Mouse (Mus musculus) brain, embryonic 14.5 days (tissue): ENCODE data around the gene Sbpl.

Source experiments
- CTCF ChIP-seq: fragments of 200-500 bp; IDR thresholded peaks from 2 replicates; pipeline ENCODE4 v1.5.1; 2012; ENCODE audit warnings: inconsistent platforms, mild to moderate bottlenecking, moderate library complexity, borderline replicate concordance; ENCODE audit not compliant: insufficient read depth, insufficient read length; ENCODE audit errors: extremely low read depth
- POLR2A ChIP-seq: fragments of 200-500 bp; IDR thresholded peaks from 2 replicates; pipeline ENCODE4 v1.6.1; 2012; ENCODE audit warnings: mild to moderate bottlenecking, inconsistent platforms, borderline replicate concordance; ENCODE audit not compliant: poor library complexity, insufficient read depth, insufficient read length, severe bottlenecking; ENCODE audit errors: extremely low read depth

GRCm38 (mm10) chr17:23976665-23977064 lies 21.6 kb upstream of the Sbpl start:
- no peak for TF ChIP-seq POLR2A
- TF ChIP-seq CTCF: no peak
